Mouse (Mus musculus): Measurements from ENCODE around the gene Scg3. TPM values are rescaled to one million over a fixed set of nuclear protein-coding genes. Genes with fewer than 3 reads are reported as not detected.
"Not testable (repeated sequence)": the region's sequence is repeated elsewhere in the genome, so short reads cannot be mapped to it uniquely, and the experiment has no call there.

The Scg3 gene
- polyA plus RNA-seq, 1 experiment from 2014 or later, result 0.78 TPM

DNA sequence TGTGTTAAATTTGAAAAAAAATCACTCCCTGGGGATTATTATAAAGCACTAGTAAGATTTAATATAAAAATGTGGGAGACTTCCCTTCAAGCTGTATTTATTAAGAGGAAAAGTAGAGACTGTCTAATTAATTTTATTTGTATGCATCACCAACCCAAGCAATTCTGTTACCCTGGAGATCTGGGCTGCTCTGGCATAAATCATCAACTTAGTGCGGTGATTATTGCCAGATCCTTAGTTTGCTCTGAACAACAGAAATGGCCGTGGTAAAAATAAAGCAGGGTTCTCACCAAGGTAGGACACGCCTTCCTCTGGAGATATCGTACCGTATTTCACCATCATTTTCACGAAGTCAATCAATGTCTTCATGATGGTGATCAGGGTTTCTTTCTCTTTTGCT lies 18.5 kb downstream of the Scg3 start:
- H3K27ac ChIP-seq, result no peak overlapping the region
- H3K36me3 ChIP-seq, result no peaks in the 10 kb centered on the region
- no peaks in the 10 kb centered on the region for H3K9me3 ChIP-seq
- H3K27me3 ChIP-seq, result no peaks in the 10 kb centered on the region
- no peak overlapping the region for H3K9ac ChIP-seq (replicated peaks)
- no peak for ATAC-seq (ENCODE audit: insufficient number of reproducible peaks, insufficient read depth, low FRiP score, low TSS enrichment, low read depth)
- no peak overlapping the region for H3K4me3 ChIP-seq (replicated peaks)
- no peak overlapping the region for H3K4me2 ChIP-seq
- WGBS, result 76% methylated on average over 6 of the region's 6 CpGs
- no peaks in the 10 kb centered on the region for H3K4me1 ChIP-seq (replicated peaks)

- WGBS, result 84% methylated on average over 8 of the region's 8 CpGs
- H3K9me3 ChIP-seq, result no peaks in the 10 kb centered on the region
- H3K27me3 ChIP-seq, result no peaks in the 10 kb centered on the region
- H3K4me1 ChIP-seq (replicated peaks), result no peaks in the 10 kb centered on the region
- no peak overlapping the region for H3K4me3 ChIP-seq (replicated peaks)
- H3K9ac ChIP-seq (replicated peaks), result no peak overlapping the region
- no peaks in the 10 kb centered on the region for H3K36me3 ChIP-seq
- H3K27ac ChIP-seq, result no peak overlapping the region
- no peak for ATAC-seq (ENCODE audit: insufficient number of reproducible peaks, insufficient read depth, low FRiP score, low TSS enrichment, low read depth)
- H3K4me2 ChIP-seq, result no peak overlapping the region
These were observed 22.9 kb downstream of the Scg3 start for GRCm38 (mm10) chr9:75660917-75661316.

DNA sequence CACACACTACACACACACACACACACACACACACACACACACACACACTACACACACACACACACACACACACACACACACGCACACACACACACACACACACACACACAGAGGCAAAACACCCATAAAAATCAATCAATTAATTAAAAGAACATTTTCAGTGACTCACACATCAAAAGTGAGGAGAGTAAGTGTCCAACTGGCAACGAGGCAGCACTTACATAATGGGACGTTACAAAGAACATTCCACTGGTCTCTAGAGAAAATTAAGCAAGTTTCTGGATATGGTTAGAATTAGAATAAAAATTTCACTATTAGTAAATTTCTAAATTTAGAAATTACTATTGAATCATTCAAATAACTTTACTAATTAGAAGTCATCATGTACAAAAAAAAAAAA lies 27.4 kb downstream of the Scg3 start:
- H3K4me3 ChIP-seq (replicated peaks); H3K27ac ChIP-seq; H3K9ac ChIP-seq (replicated peaks); H3K9me3 ChIP-seq; H3K4me2 ChIP-seq; ATAC-seq (ENCODE audit: insufficient number of reproducible peaks, insufficient read depth, low FRiP score, low TSS enrichment, low read depth); H3K4me1 ChIP-seq (replicated peaks); H3K27me3 ChIP-seq; H3K36me3 ChIP-seq: not testable (repeated sequence)
- 76% methylated on average over 3 of the region's 3 CpGs for WGBS

DNA sequence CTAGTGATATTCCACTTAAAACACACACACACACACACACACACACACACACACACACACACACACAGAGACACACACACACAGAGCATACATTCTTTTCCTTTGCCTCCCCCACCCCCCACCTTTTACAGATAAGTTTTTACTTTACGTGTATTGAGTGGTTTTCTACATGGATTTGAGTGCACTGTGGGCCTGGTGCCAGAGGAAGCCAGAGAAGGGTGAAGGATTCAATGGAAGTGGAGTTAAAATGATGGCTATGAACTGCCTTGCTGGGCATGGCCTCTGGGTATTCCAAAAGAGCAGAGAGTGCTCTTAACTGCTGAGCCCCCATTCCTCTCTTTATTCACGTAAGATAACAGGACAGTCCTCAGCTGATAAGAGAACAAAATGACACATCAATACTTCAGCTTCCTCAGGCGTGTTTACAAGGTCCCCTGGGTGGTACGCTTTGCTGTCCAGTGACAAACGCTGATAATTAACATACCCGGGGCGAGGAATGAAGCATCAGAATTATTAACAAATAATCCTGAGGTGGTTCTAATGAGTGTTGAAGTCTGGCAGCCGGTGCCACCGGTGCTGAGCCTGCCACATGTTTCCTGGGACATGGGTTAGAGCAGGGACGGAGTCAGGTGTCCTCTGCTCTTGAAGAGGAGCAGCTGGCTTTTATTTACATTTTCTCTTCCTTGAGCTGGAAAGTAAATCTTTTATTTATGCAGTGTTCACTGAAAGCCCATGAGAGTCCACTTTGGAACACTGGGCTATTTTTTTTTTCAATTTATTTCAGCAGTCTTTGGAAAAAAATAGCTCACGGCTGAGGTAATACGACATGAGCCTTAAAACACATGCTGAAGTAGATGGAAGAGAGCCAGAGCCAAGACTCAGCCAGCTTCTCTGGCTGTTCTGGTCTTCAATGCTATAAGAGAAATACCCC lies 29.6 kb downstream of the Scg3 start:
- 48% methylated on average over 12 of the region's 12 CpGs for WGBS
- Histone ChIP-seq H3K4me1 (replicated peaks) (peaks cover 10% of the 10 kb centered on the region), H3K9me3 (no peaks in the 10 kb centered on the region), H3K27ac (peak overlapping the region; percentile 62), H3K4me2 (no peak overlapping the region), H3K4me3 (replicated peaks) (no peak overlapping the region), H3K36me3 (no peaks in the 10 kb centered on the region), H3K27me3 (no peaks in the 10 kb centered on the region), H3K9ac (replicated peaks) (no peak overlapping the region)
- ATAC-seq (ENCODE audit: insufficient number of reproducible peaks, insufficient read depth, low FRiP score, low TSS enrichment, low read depth), result peak; percentile 47; the same call in 1 of the 2 replicates

DNA sequence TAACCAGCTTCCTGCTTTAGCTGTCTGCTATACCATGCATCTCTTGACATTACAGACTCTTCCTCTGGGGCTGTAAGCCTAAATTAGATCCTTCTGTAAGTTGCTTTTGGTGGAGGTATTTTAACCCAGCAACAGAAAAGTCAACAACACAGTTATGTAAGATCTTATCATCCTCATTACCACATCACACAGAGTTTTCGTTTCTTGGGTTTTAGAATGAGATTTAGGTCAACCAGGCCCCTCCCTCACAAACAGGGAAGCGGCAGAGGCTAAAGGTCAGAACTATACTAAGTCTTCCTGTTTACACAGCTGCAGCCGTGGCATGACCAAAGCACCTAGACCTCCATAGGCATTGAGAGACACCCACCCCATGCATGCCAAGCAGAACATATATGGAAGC lies 38.5 kb downstream of the Scg3 start:
- Histone ChIP-seq H3K36me3 (no peaks in the 10 kb centered on the region), H3K27me3 (no peaks in the 10 kb centered on the region), H3K9me3 (no peaks in the 10 kb centered on the region; the same call in 1 of the 2 replicates), H3K4me2 (no peak overlapping the region), H3K4me1 (replicated peaks) (0 out of 2 replicates have a peak, but pooled peaks cover 4% of the 10 kb centered on the region), H3K27ac (no peak overlapping the region), H3K9ac (replicated peaks) (no peak overlapping the region), H3K4me3 (replicated peaks) (no peak overlapping the region)
- 58% methylated on average over 3 of the region's 3 CpGs for WGBS
- no peak for ATAC-seq (ENCODE audit: insufficient number of reproducible peaks, insufficient read depth, low FRiP score, low TSS enrichment, low read depth)

GRCm38 (mm10) chr9:75634226-75634625 lies 49.6 kb downstream of the Scg3 start:
- no peaks in the 10 kb centered on the region for H3K9me3 ChIP-seq
- no peak for ATAC-seq (ENCODE audit: insufficient number of reproducible peaks, insufficient read depth, low FRiP score, low TSS enrichment, low read depth)
- WGBS, result 86% methylated on average over 4 of the region's 4 CpGs
- no peak overlapping the region for H3K9ac ChIP-seq (replicated peaks)
- H3K4me1 ChIP-seq (replicated peaks), result peaks cover 4% of the 10 kb centered on the region; the same call in 1 of the 2 replicates
- H3K27ac ChIP-seq, result no peak overlapping the region
- no peaks in the 10 kb centered on the region for H3K27me3 ChIP-seq
- H3K36me3 ChIP-seq, result peaks cover 14% of the 10 kb centered on the region
- no peak overlapping the region for H3K4me3 ChIP-seq (replicated peaks)
- H3K4me2 ChIP-seq, result no peak overlapping the region

GRCm38 (mm10) chr9:75633603-75634002 lies 50.3 kb downstream of the Scg3 start:
- Histone ChIP-seq H3K4me3 (replicated peaks) (no peak overlapping the region), H3K27ac (no peak overlapping the region), H3K36me3 (peaks cover 14% of the 10 kb centered on the region), H3K4me1 (replicated peaks) (peaks cover 4% of the 10 kb centered on the region; the same call in 1 of the 2 replicates), H3K9me3 (no peaks in the 10 kb centered on the region), H3K27me3 (no peaks in the 10 kb centered on the region), H3K9ac (replicated peaks) (no peak overlapping the region), H3K4me2 (no peak overlapping the region)
- whole genome bisulfite sequencing, result 76% methylated on average over 8 of the region's 8 CpGs
- ATAC-seq (ENCODE audit: insufficient number of reproducible peaks, insufficient read depth, low FRiP score, low TSS enrichment, low read depth), result no peak

- H3K27me3 ChIP-seq, result no peaks in the 10 kb centered on the region
- H3K4me3 ChIP-seq (replicated peaks), result no peak overlapping the region
- WGBS, result 75% methylated on average over 1 of the region's 1 CpGs
- peaks cover 8% of the 10 kb centered on the region for H3K36me3 ChIP-seq
- H3K27ac ChIP-seq, result no peak overlapping the region
- no peak overlapping the region for H3K9ac ChIP-seq (replicated peaks)
- H3K4me1 ChIP-seq (replicated peaks), result peaks cover 4% of the 10 kb centered on the region; the same call in 1 of the 2 replicates
- no peak for ATAC-seq (ENCODE audit: insufficient number of reproducible peaks, insufficient read depth, low FRiP score, low TSS enrichment, low read depth)
- H3K9me3 ChIP-seq, result no peaks in the 10 kb centered on the region
- H3K4me2 ChIP-seq, result no peak overlapping the region
These were observed 51.0 kb downstream of the Scg3 start for GRCm38 (mm10) chr9:75632902-75633301.

DNA sequence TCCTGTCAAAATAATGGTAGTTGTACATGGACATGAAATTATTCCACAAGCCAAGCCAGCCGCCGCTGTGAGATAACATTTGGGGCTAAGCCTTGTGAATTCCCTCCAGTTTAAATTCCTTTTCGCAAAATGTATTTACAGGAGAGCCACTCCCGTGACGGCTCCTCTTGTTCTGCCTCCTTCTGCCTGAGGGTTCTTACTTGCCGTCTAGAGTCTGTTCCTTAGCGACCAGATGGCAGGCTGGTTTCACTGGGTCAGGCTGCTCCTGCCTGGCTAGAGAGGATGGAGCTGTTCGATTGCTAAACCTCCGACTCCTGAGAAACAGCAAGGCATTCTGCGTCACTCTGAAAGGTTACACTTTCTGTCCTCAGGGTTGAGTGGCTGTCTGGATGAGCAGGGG lies 51.7 kb downstream of the Scg3 start:
- Histone ChIP-seq H3K9ac (replicated peaks) (no peak overlapping the region), H3K9me3 (no peaks in the 10 kb centered on the region), H3K27ac (0 out of 2 replicates have a peak overlapping the region, but pooled peaks have one; percentile 30), H3K4me2 (no peak overlapping the region), H3K27me3 (no peaks in the 10 kb centered on the region), H3K4me3 (replicated peaks) (no peak overlapping the region), H3K4me1 (replicated peaks) (peaks cover 4% of the 10 kb centered on the region; the same call in 1 of the 2 replicates), H3K36me3 (peaks cover 2% of the 10 kb centered on the region)
- ATAC-seq (ENCODE audit: insufficient number of reproducible peaks, insufficient read depth, low FRiP score, low TSS enrichment, low read depth), result no peak
- whole genome bisulfite sequencing, result 50% methylated on average over 10 of the region's 10 CpGs

- 79% methylated on average over 8 of the region's 8 CpGs for WGBS
- Histone ChIP-seq H3K27ac (no peak overlapping the region), H3K4me1 (replicated peaks) (peaks cover 4% of the 10 kb centered on the region; the same call in 1 of the 2 replicates), H3K4me3 (replicated peaks) (no peak overlapping the region), H3K4me2 (no peak overlapping the region), H3K27me3 (no peaks in the 10 kb centered on the region), H3K9ac (replicated peaks) (no peak overlapping the region), H3K9me3 (no peaks in the 10 kb centered on the region), H3K36me3 (no peaks in the 10 kb centered on the region; the same call in 1 of the 2 replicates)
- no peak for ATAC-seq (ENCODE audit: insufficient number of reproducible peaks, insufficient read depth, low FRiP score, low TSS enrichment, low read depth)
These were observed 52.9 kb downstream of the Scg3 start for GRCm38 (mm10) chr9:75630823-75631454.

- Histone ChIP-seq H3K36me3 (no peaks in the 10 kb centered on the region), H3K27me3 (peaks cover 7% of the 10 kb centered on the region), H3K4me2 (peak overlapping the region; percentile 76), H3K9ac (replicated peaks) (peak overlapping the region; percentile 91), H3K27ac (peak overlapping the region; percentile 91), H3K9me3 (no peaks in the 10 kb centered on the region), H3K4me1 (replicated peaks) (peaks cover 6% of the 10 kb centered on the region), H3K4me3 (replicated peaks) (peak overlapping the region; percentile 79)
- ATAC-seq (ENCODE audit: insufficient number of reproducible peaks, insufficient read depth, low FRiP score, low TSS enrichment, low read depth), result no peak
- under 1% methylated on average over 14 of the region's 14 CpGs for WGBS
These were observed 57.6 kb downstream of the Scg3 start for GRCm38 (mm10) chr9:75626308-75626604.

All from limb, embryonic 12.5 days (tissue).